Mouse (Mus musculus) naive thymus-derived CD4-positive, alpha-beta T cell, adult 2 months (primary cell): ENCODE measurements at regions not wholly inside any gene's neighbourhood (a gene's known extent, or its start where the extent isn't known, plus 50 kb on each side); places are given as distances from the start of the nearest gene placed in this dataset.
A peak's percentile ranks its signal among the peaks of the same experiment; 100 is the strongest.

ENCODE experiments used
- DNase-seq: peaks from one replicate; pipeline ENCODE4 v3.0.0-alpha.2; 2011; ENCODE audit warnings: low read depth

- no peak for DNase-seq
Measured at GRCm38 (mm10) chrX:98375437-98375836, 226.9 kb downstream of the Ar start.

- DNase-seq = no peak
Measured at GRCm38 (mm10) chrX:98380247-98380905, 231.8 kb downstream of the Ar start.

GRCm38 (mm10) chrX:98384017-98384416, 235.4 kb downstream of the Ar start:
- no peak for DNase-seq

GRCm38 (mm10) chrX:98392376-98392775, 243.8 kb downstream of the Ar start:
- no peak for DNase-seq

GRCm38 (mm10) chrX:98409090-98409489, 260.5 kb downstream of the Ar start:
- no peak for DNase-seq

- no peak for DNase-seq
Measured at GRCm38 (mm10) chrX:98419437-98419836, 270.9 kb downstream of the Ar start.

GRCm38 (mm10) chrX:98452026-98452425, 303.5 kb downstream of the Ar start:
- no peak for DNase-seq

- DNase-seq = peak; percentile 12
Measured at GRCm38 (mm10) chrX:98476473-98477254, 328.1 kb downstream of the Ar start.
